Mouse (Mus musculus): Measurements from ENCODE around the gene Irf9. TPM values are rescaled to one million over a fixed set of nuclear protein-coding genes. Genes with fewer than 3 reads are reported as not detected.

Irf9 gene
- polyA plus RNA-seq, 1 experiment from 2014 or later, result 9.0 TPM

DNA sequence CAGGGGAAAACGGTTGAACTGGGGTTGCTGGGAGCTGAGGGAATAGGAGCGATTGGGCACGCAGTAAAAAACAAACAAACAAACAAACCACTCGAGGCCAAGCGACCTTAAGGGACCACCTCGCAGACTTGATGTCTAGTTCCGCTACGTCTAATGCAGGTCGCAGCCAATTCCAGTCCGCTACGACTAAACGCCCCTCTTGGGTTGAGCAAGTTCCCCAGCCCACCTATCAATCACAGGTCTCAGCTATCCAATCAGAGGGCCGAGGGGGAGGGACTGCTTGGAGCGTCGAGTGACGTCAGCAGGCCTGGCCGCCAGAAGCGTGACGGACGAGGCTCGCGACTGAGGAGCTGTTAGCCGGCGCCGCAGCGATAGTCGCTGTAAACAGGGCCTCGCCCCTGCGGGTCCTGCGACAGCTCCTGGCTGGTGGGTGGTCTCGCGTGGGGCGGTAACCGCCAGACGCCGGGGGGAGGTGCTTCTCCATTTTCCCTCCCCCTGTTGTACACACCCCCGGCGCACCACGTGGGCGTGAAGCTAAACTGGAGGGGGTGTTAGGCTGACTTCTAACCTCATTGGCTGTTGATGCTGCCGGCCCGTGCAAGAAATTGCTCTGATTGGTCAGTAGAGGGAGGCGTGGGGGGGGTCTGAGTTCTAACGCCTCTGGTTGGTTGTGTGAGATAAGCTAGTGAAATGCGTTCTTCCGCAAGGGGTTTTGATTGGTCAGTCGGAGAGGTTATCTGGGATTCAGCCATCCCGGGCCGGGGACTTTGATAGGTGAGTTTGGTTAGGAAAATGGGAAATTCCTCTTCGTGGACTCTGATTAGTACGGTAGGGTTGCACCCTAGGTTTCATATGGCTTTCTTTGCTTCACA is 42.9 kb upstream of the Irf9 start, which contains the start of gene A730061H03Rik:
TSS of gene A730061H03Rik (minus strand) at position 205 of the 872 bp plus-strand sequence.
- Histone ChIP-seq H3K4me1 (ENCODE audit: insufficient read depth) (0 out of 2 replicates have a peak, but pooled peaks cover 5% of the 10 kb centered on the region), H3K9ac (peak within 1 kb of the TSS; percentile 77), H3K4me3 (ENCODE audit: low read depth, low read length) (peak within 1 kb of the TSS; percentile 73), H3K36me3 (ENCODE audit: insufficient read depth) (peaks cover 23% of the 10 kb centered on the region), H3K27me3 (ENCODE audit: insufficient read depth, low read length) (no peaks in the 10 kb centered on the region), H3K9me3 (ENCODE audit: low read depth, low read length) (no peaks in the 10 kb centered on the region), H3K27ac (ENCODE audit: low read depth) (peak within 1 kb of the TSS; percentile 98), H3K4me2 (peak within 1 kb of the TSS; percentile 81)
- ATAC-seq (ENCODE audit: insufficient read depth) (peak; percentile 95), DNase-seq (peak; percentile 99)
- under 1% methylated on average over 51 of the region's 51 CpGs for WGBS
- TF ChIP-seq CTCF (IDR thresholded peaks at IDR 0.05; ENCODE audit: low read depth), result 0 out of 2 replicates have a peak, but pooled peaks have one; percentile 21

DNA sequence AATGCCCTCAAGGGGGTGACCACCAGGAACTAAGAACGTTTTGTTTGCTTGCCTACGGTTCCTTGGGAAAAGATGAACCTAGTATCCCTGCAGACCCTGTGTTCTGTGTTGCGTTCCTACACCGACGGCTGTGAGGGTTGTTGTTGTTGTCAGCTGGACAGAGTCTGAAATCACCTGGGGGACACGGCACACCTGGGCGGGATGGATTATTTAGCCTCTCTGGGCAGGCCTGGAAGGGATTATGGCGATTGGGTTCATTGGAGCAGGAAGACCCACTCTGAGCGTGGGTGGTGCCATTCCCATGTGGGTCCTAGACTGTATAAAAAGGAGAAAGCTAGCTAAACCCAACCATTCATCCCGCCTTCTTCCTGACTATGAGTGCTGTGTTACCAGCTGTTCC is 41.5 kb upstream of the Irf9 start:
- Histone ChIP-seq H3K36me3 (ENCODE audit: insufficient read depth) (peaks cover 37% of the 10 kb centered on the region), H3K4me1 (ENCODE audit: insufficient read depth) (0 out of 2 replicates have a peak, but pooled peaks cover 5% of the 10 kb centered on the region), H3K4me2 (peak overlapping the region; percentile 81), H3K27ac (ENCODE audit: low read depth) (no peak overlapping the region), H3K4me3 (ENCODE audit: low read depth, low read length) (peak overlapping the region; percentile 73; the same call in 1 of the 2 replicates), H3K27me3 (ENCODE audit: insufficient read depth, low read length) (no peaks in the 10 kb centered on the region), H3K9me3 (ENCODE audit: low read depth, low read length) (no peaks in the 10 kb centered on the region), H3K9ac (no peak overlapping the region)
- WGBS, result 71% methylated on average over 10 of the region's 10 CpGs
- DNase-seq (no peak), ATAC-seq (ENCODE audit: insufficient read depth) (no peak)
- no peak for TF ChIP-seq CTCF (IDR thresholded peaks at IDR 0.05; ENCODE audit: low read depth)

DNA sequence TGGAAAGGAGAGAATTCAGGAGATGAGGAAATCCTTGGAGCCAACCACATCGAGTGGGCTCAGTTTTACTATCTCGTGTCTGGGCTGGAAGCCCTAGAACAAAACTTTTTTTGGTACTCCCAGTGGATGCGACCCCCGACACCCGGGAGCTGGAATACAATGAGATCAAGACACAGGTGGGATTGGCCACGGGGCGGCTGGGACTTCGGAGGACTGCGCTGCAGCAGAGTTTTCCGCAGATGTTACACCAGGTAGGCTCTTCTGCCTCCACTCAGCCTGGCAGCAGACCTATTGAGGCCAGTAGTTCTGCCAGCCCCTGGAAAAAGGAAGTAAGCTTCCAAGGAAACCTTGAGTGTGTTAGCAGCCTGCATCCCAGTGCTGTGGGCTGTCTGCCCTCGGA is 40.1 kb upstream of the Irf9 start:
- no peak for DNase-seq
- 87% methylated on average over 11 of the region's 11 CpGs for WGBS
- Histone ChIP-seq H3K4me2 (no peak overlapping the region), H3K9ac (no peak overlapping the region), H3K27me3 (ENCODE audit: insufficient read depth, low read length) (no peaks in the 10 kb centered on the region), H3K36me3 (ENCODE audit: insufficient read depth) (peaks cover 47% of the 10 kb centered on the region), H3K4me1 (ENCODE audit: insufficient read depth) (0 out of 2 replicates have a peak, but pooled peaks cover 5% of the 10 kb centered on the region), H3K4me3 (ENCODE audit: low read depth, low read length) (no peak overlapping the region), H3K9me3 (ENCODE audit: low read depth, low read length) (no peaks in the 10 kb centered on the region), H3K27ac (ENCODE audit: low read depth) (no peak overlapping the region)
- no peak for TF ChIP-seq CTCF (IDR thresholded peaks at IDR 0.05; ENCODE audit: low read depth)
- no peak for ATAC-seq (ENCODE audit: insufficient read depth)

DNA sequence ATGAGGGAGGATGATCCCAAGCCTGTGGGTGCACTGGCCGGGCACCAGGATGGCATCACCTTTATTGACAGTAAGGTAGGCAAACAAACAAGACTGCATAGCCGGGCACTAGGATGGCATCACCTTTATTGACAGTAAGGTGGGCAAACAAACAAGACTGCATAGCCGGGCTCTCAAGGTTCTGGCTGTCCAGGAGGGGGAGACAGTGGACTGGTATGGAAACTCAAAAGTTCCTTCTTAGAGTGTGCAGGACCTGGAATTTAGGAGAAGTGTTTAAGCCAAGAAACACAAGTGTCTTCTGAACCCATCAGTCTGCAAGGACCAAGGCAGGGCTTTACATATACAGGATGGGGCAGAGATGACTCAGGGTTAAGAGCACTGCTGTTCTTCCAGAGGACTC is 37.6 kb upstream of the Irf9 start:
- H3K27ac ChIP-seq (ENCODE audit: low read depth), result no peak overlapping the region
- ATAC-seq (ENCODE audit: insufficient read depth) (no peak), DNase-seq (no peak)
- H3K9me3 ChIP-seq (ENCODE audit: low read depth, low read length), result no peaks in the 10 kb centered on the region
- H3K9ac ChIP-seq, result no peak overlapping the region
- no peak overlapping the region for H3K4me2 ChIP-seq
- H3K4me1 ChIP-seq (ENCODE audit: insufficient read depth), result 0 out of 2 replicates have a peak, but pooled peaks cover 5% of the 10 kb centered on the region
- TF ChIP-seq CTCF (IDR thresholded peaks at IDR 0.05; ENCODE audit: low read depth), result peak; percentile 28
- H3K36me3 ChIP-seq (ENCODE audit: insufficient read depth), result peaks cover 58% of the 10 kb centered on the region
- no peaks in the 10 kb centered on the region for H3K27me3 ChIP-seq (ENCODE audit: insufficient read depth, low read length)
- 77% methylated on average over 3 of the region's 3 CpGs for WGBS
- H3K4me3 ChIP-seq (ENCODE audit: low read depth, low read length), result no peak overlapping the region

DNA sequence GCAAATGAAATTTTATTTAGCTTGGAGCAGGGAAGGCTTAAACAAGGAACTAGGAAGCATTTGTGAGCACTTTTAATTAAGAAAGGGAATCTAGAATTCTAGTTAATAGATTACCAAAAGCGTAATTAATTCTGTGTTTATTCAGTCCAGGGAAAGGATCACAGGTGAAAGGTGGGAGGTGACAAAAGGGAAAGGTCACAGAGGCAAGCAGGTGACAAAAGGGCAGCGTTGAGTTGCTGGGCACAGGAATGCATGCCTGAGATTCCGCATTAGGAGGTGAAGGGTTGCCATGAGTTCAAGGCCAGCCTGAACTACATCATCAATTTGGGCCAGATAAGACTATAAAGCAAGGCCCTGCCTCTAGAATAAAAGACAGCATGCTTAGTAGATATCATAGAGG is 35.9 kb upstream of the Irf9 start:
- no peak for ATAC-seq (ENCODE audit: insufficient read depth)
- peaks cover 58% of the 10 kb centered on the region for H3K36me3 ChIP-seq (ENCODE audit: insufficient read depth)
- no peak overlapping the region for H3K4me3 ChIP-seq (ENCODE audit: low read depth, low read length)
- H3K4me2 ChIP-seq, result no peak overlapping the region
- no peak overlapping the region for H3K27ac ChIP-seq (ENCODE audit: low read depth)
- H3K27me3 ChIP-seq (ENCODE audit: insufficient read depth, low read length), result no peaks in the 10 kb centered on the region
- 82% methylated on average over 3 of the region's 3 CpGs for WGBS
- H3K9me3 ChIP-seq (ENCODE audit: low read depth, low read length), result no peaks in the 10 kb centered on the region
- no peak overlapping the region for H3K9ac ChIP-seq
- H3K4me1 ChIP-seq (ENCODE audit: insufficient read depth), result no peaks in the 10 kb centered on the region
- DNase-seq, result no peak
- no peak for TF ChIP-seq CTCF (IDR thresholded peaks at IDR 0.05; ENCODE audit: low read depth)

DNA sequence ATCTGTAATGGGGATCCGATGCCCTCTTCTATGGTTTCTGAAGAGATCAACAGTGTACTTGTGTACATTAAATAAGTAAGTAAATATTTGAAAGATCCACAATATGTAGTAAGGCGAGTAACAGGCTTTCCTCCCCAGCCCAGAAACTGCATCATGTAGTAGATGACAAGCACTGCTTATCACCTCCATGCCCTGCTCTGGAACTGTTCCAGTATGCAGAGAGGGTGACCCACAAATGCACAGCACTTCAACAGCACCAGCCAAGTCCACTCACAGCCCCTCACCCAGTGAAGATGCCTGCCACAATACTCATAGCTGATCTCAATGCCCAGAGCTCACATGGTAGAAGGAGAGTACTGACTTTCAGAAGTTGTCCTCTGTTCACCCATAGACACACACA is 32.8 kb upstream of the Irf9 start:
- 63% methylated on average over 2 of the region's 2 CpGs for WGBS

DNA sequence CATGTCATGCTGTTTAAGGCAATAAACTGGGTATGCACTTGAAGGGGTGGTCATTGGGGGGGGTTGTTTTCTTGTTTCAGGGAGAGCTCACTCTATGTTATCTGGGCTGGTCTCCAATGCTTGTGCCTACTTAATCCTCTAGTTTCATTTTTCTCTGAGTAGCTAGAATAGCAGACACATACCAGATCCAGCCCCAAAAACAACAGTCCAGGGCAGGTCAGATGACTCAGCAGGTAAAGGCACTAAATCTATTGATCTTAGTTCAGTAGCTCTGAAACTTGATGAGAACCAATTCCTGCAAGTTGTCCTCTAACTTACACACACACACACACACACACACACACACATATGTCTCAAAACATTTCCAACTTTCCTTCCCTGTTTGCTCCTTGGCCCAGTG is 31.6 kb upstream of the Irf9 start:
- Histone ChIP-seq H3K27me3 (ENCODE audit: insufficient read depth, low read length) (no peaks in the 10 kb centered on the region), H3K4me1 (ENCODE audit: insufficient read depth) (0 out of 2 replicates have a peak, but pooled peaks cover 6% of the 10 kb centered on the region), H3K27ac (ENCODE audit: low read depth) (no peak overlapping the region), H3K4me2 (no peak overlapping the region), H3K4me3 (ENCODE audit: low read depth, low read length) (no peak overlapping the region), H3K9me3 (ENCODE audit: low read depth, low read length) (no peaks in the 10 kb centered on the region), H3K9ac (no peak overlapping the region), H3K36me3 (ENCODE audit: insufficient read depth) (peaks cover 22% of the 10 kb centered on the region)
- no peak for ATAC-seq (ENCODE audit: insufficient read depth)
- no peak for DNase-seq
- no peak for TF ChIP-seq CTCF (IDR thresholded peaks at IDR 0.05; ENCODE audit: low read depth)

More for the DNA sequence above, 32.8 kb upstream of the Irf9 start:
- Histone ChIP-seq H3K27ac (ENCODE audit: low read depth) (no peak overlapping the region), H3K4me3 (ENCODE audit: low read depth, low read length) (no peak overlapping the region), H3K36me3 (ENCODE audit: insufficient read depth) (peaks cover 34% of the 10 kb centered on the region), H3K4me2 (no peak overlapping the region), H3K9ac (no peak overlapping the region), H3K9me3 (ENCODE audit: low read depth, low read length) (no peaks in the 10 kb centered on the region), H3K27me3 (ENCODE audit: insufficient read depth, low read length) (no peaks in the 10 kb centered on the region), H3K4me1 (ENCODE audit: insufficient read depth) (0 out of 2 replicates have a peak, but pooled peaks cover 3% of the 10 kb centered on the region)
- no peak for ATAC-seq (ENCODE audit: insufficient read depth)
- TF ChIP-seq CTCF (IDR thresholded peaks at IDR 0.05; ENCODE audit: low read depth), result no peak
- no peak for DNase-seq
